Mouse (Mus musculus): ENCODE measurements at regions not wholly inside any gene's neighbourhood (a gene's known extent, or its start where the extent isn't known, plus 50 kb on each side); places are given as distances from the start of the nearest gene placed in this dataset.

DNA sequence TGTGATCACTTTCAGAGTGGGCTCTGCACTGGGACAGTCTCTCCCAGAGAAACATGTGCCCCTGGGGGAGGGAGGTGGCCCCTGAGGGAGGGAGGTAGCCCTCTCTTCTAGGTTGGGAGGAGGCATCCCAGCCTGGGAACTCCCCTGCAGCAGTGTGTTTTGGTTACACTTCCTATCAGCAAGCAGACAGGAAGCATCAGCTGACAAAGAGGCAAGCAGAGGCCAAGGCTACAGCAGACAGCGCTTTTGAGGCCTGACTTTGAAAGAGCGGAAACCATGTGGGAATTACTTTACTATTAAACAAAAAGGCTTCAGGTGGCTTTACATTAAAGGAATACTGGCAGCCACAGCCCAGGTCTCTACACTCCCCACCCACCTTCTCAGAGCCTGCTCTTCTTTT is 244.8 kb downstream of the Gm11361 start:
- TF ChIP-seq CHD2 (IDR thresholded peaks at IDR 0.05; ENCODE audit: low read depth, low read length) = no peak
- no peak for TF ChIP-seq HCFC1 (IDR thresholded peaks at IDR 0.05; ENCODE audit: borderline replicate concordance, insufficient read depth, low read length)
- no peak for TF ChIP-seq MAFK (IDR thresholded peaks at IDR 0.05; ENCODE audit: insufficient read depth, low read depth, low read length)

Data from ES-E14 (cell line).